Mouse (Mus musculus): ENCODE data around the gene Capn15.

DNA sequence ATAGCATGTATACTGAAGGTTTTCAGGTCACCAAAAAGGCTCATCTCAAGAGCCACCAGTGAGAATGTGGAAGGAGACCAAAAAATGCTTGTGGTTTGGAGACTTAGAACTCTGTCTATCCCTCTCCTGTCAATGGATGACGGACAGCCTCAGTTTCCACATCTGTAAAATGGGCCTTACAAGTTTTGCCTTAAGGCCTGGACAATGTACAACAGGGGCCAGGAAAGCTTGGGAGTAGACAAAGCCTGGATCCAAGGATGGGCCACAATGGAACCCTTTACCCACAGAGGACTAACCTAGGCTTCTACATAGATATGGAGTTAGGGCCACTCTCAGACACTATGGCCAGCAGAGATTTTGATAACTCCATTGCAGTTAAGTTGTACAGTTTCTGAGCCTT is 1.5 kb downstream of the Capn15 start:
- TF ChIP-seq POLR2A (IDR thresholded peaks at IDR 0.05; ENCODE audit: borderline replicate concordance, low read depth, low read length) = no peak
- no peak for TF ChIP-seq CTCF (IDR thresholded peaks at IDR 0.05; ENCODE audit: low read depth, low read length)
